Mouse (Mus musculus): Measurements from ENCODE around the gene Adora3. TPM values are rescaled to one million over a fixed set of nuclear protein-coding genes. Genes with fewer than 3 reads are reported as not detected.
"Not testable (repeated sequence)": the region's sequence is repeated elsewhere in the genome, so short reads cannot be mapped to it uniquely, and the experiment has no call there.

Adora3 gene
- polyA plus RNA-seq, 1 experiment: 0.52 TPM

GRCm38 (mm10) chr3:105908976-105909375, 38.3 kb downstream of the Adora3 start:
- WGBS: 93% methylated on average over 4 of the region's 4 CpGs
- no peak overlapping the region for H3K27ac ChIP-seq (ENCODE audit: insufficient read depth, low read length)
- H3K4me1 ChIP-seq (ENCODE audit: control insufficient read depth, insufficient read depth, low read length): no peaks in the 10 kb centered on the region
- TF ChIP-seq CTCF (IDR thresholded peaks at IDR 0.05; ENCODE audit: borderline replicate concordance, insufficient read depth, low read depth, low read length) (no peak), POLR2A (IDR thresholded peaks at IDR 0.05; ENCODE audit: borderline replicate concordance, insufficient read depth, low read length) (no peak)
- DNase-seq: no peak
- no peaks in the 10 kb centered on the region for H3K27me3 ChIP-seq (ENCODE audit: control insufficient read depth, insufficient read depth, low read length)
- H3K4me3 ChIP-seq (replicated peaks; ENCODE audit: insufficient read depth, low read depth, low read length): no peak overlapping the region

GRCm38 (mm10) chr3:105910519-105911190, 40.0 kb downstream of the Adora3 start:
- DNase-seq: no peak
- Histone ChIP-seq H3K27ac (ENCODE audit: insufficient read depth, low read length) (no peak overlapping the region), H3K4me3 (replicated peaks; ENCODE audit: insufficient read depth, low read depth, low read length) (no peak overlapping the region), H3K4me1 (ENCODE audit: control insufficient read depth, insufficient read depth, low read length) (no peaks in the 10 kb centered on the region), H3K27me3 (ENCODE audit: control insufficient read depth, insufficient read depth, low read length) (no peaks in the 10 kb centered on the region)
- 72% methylated on average over 11 of the region's 11 CpGs for WGBS
- no peak for TF ChIP-seq CTCF (IDR thresholded peaks at IDR 0.05; ENCODE audit: borderline replicate concordance, insufficient read depth, low read depth, low read length)
- TF ChIP-seq POLR2A (IDR thresholded peaks at IDR 0.05; ENCODE audit: borderline replicate concordance, insufficient read depth, low read length): no peak

- WGBS: 81% methylated on average over 9 of the region's 9 CpGs
- no peak for DNase-seq
- Histone ChIP-seq H3K4me1 (ENCODE audit: control insufficient read depth, insufficient read depth, low read length) (no peaks in the 10 kb centered on the region), H3K4me3 (replicated peaks; ENCODE audit: insufficient read depth, low read depth, low read length) (no peak overlapping the region), H3K27ac (ENCODE audit: insufficient read depth, low read length) (no peak overlapping the region), H3K27me3 (ENCODE audit: control insufficient read depth, insufficient read depth, low read length) (no peaks in the 10 kb centered on the region)
- TF ChIP-seq CTCF (IDR thresholded peaks at IDR 0.05; ENCODE audit: borderline replicate concordance, insufficient read depth, low read depth, low read length) (no peak), POLR2A (IDR thresholded peaks at IDR 0.05; ENCODE audit: borderline replicate concordance, insufficient read depth, low read length) (no peak)
Observed at GRCm38 (mm10) chr3:105912097-105912880, 41.6 kb downstream of the Adora3 start.

GRCm38 (mm10) chr3:105913839-105914681, 43.4 kb downstream of the Adora3 start:
- 78% methylated on average over 10 of the region's 10 CpGs for WGBS

GRCm38 (mm10) chr3:105915281-105915680, 44.6 kb downstream of the Adora3 start:
- no peak for TF ChIP-seq CTCF (IDR thresholded peaks at IDR 0.05; ENCODE audit: borderline replicate concordance, insufficient read depth, low read depth, low read length)
- no peak for TF ChIP-seq POLR2A (IDR thresholded peaks at IDR 0.05; ENCODE audit: borderline replicate concordance, insufficient read depth, low read length)
- H3K27ac ChIP-seq (ENCODE audit: insufficient read depth, low read length): no peak overlapping the region
- WGBS: 48% methylated on average over 1 of the region's 1 CpGs
- no peak for DNase-seq
- no peaks in the 10 kb centered on the region for H3K27me3 ChIP-seq (ENCODE audit: control insufficient read depth, insufficient read depth, low read length)
- no peak overlapping the region for H3K4me3 ChIP-seq (replicated peaks; ENCODE audit: insufficient read depth, low read depth, low read length)
- no peaks in the 10 kb centered on the region for H3K4me1 ChIP-seq (ENCODE audit: control insufficient read depth, insufficient read depth, low read length)

More at GRCm38 (mm10) chr3:105913839-105914681, 43.4 kb downstream of the Adora3 start:
- H3K27ac ChIP-seq (ENCODE audit: insufficient read depth, low read length): no peak overlapping the region
- H3K4me1 ChIP-seq (ENCODE audit: control insufficient read depth, insufficient read depth, low read length): no peaks in the 10 kb centered on the region
- no peaks in the 10 kb centered on the region for H3K27me3 ChIP-seq (ENCODE audit: control insufficient read depth, insufficient read depth, low read length)
- H3K4me3 ChIP-seq (replicated peaks; ENCODE audit: insufficient read depth, low read depth, low read length): no peak overlapping the region
- DNase-seq: no peak
- no peak for TF ChIP-seq CTCF (IDR thresholded peaks at IDR 0.05; ENCODE audit: borderline replicate concordance, insufficient read depth, low read depth, low read length)
- TF ChIP-seq POLR2A (IDR thresholded peaks at IDR 0.05; ENCODE audit: borderline replicate concordance, insufficient read depth, low read length): no peak

GRCm38 (mm10) chr3:105916455-105916854, 45.8 kb downstream of the Adora3 start:
- not testable (repeated sequence) for H3K27ac ChIP-seq (ENCODE audit: insufficient read depth, low read length); DNase-seq; H3K4me1 ChIP-seq (ENCODE audit: control insufficient read depth, insufficient read depth, low read length); H3K4me3 ChIP-seq (replicated peaks; ENCODE audit: insufficient read depth, low read depth, low read length); H3K27me3 ChIP-seq (ENCODE audit: control insufficient read depth, insufficient read depth, low read length)

- 59% methylated on average over 10 of the region's 10 CpGs for WGBS
- Histone ChIP-seq H3K27me3 (ENCODE audit: control insufficient read depth, insufficient read depth, low read length) (no peaks in the 10 kb centered on the region), H3K4me3 (replicated peaks; ENCODE audit: insufficient read depth, low read depth, low read length) (no peak overlapping the region), H3K27ac (ENCODE audit: insufficient read depth, low read length) (no peak overlapping the region), H3K4me1 (ENCODE audit: control insufficient read depth, insufficient read depth, low read length) (no peaks in the 10 kb centered on the region)
- no peak for DNase-seq
- TF ChIP-seq CTCF (IDR thresholded peaks at IDR 0.05; ENCODE audit: borderline replicate concordance, insufficient read depth, low read depth, low read length) (no peak), POLR2A (IDR thresholded peaks at IDR 0.05; ENCODE audit: borderline replicate concordance, insufficient read depth, low read length) (no peak)
Observed at GRCm38 (mm10) chr3:105917656-105918354, 47.1 kb downstream of the Adora3 start.
